Mouse (Mus musculus): ENCODE data around the gene Nrgn. TPM values are rescaled to one million over a fixed set of nuclear protein-coding genes. Genes with fewer than 3 reads are reported as not detected.

Gene Nrgn
- total RNA-seq, 4 experiments from 2014 or later, result 1.0 to 1.8 (median 1.5) TPM

- DNase-seq, result peak; percentile 71
These were observed 25.1 kb downstream of the Nrgn start, which contains the start of gene Esam for GRCm38 (mm10) chr9:37527396-37528224. Esam (plus strand) TSS chr9:37528078.

- no peak for DNase-seq
These were observed 26.0 kb downstream of the Nrgn start for GRCm38 (mm10) chr9:37526443-37527395.

DNA sequence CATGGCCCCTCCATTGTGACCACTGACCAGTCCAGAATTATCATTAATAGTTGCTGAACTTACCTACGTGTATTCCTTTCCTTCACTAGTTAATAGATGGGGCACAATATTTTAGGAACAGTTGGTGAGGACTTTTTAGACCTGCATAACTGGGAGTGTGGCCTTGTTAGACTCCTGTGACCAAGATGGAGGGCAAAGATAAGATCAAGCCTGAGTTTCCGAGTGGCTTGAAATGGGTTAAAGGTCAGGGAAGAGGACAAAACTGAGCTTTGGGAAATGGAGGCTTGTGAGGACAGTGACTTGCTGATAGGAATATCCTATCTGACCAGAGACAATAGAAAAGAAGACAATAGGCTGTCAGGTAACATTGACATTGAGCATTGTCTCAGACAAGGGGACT is 27.2 kb downstream of the Nrgn start:
- DNase-seq, result no peak

DNA sequence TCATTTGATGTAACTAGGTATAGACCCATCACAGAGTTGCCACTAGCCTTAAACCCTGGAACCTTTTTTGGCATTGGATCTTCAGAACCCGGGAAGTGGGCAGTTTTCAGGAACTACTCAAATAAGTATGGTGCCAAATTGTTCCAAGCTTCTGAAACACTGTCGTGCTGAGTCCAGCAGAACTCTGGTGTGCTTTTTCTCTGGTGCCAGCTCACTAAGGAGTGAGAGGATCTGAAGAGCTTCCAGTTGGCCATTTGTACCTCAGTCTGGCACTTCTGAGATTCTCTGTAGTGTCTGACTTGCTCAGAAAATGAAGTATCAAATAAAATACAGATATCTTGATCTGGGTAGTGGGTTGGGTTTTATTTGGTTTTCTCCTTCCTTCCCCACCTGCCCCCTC is 32.7 kb downstream of the Nrgn start:
- no peak for DNase-seq

GRCm38 (mm10) chr9:37518991-37519390 is 33.7 kb downstream of the Nrgn start:
- DNase-seq, result no peak

DNA sequence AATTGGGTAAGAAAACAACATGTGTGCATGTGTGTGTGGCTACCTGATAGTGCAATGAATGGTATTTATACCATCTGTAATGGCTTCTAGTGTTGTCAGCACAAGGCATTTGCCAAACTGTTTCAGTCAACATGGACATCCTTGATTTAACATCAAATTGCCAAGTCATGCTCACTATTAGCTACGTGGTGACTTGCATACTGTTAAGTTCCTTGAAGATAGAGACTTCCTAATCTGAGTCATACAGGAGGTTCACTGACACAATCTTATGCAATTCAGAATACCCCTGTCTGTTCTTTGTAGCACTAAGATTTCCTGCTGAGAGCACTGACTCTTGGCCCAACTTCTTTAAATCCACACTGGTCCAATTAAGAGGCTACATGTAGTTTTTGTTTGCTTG is 35.2 kb downstream of the Nrgn start:
- DNase-seq, result no peak

DNA sequence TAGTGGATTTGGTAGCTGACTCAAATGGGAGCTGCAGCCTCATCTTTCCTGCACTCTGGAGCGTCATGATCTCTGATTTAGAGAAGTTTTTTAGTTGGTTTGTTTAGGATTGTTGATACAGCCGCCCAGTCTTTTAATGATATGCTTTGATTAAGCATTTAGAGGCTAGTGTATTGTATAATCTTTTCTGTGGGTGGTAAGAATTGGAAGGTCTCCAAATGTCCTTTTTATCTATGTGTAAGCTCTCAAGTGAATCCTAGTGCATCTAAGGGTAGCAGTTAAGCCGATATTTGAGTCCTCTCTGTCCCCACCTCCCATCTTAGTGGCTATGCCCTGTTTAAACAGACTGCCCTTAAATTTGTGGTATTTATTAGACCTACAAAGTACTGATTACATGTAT is 38.2 kb downstream of the Nrgn start:
- no peak for DNase-seq

- no peak for DNase-seq
These were observed 40.6 kb downstream of the Nrgn start for GRCm38 (mm10) chr9:37512097-37512496.

DNA sequence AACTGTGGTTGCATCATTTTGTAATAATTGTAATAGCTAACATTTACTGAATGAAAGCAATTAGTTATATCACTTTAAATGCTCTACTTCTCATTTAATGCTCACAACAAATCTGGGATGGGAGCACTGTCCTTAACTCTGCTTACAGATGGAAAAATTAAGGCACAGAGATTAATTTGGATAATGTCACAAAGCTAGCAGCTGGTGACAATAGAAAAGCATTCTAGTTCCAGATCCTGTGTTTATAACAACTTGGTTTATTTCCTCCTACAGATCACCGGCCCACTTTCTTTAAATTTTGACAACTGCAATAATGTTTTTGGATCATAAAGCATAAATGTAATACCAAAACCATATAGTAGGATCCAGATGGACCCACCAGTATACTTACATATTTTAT is 46.7 kb downstream of the Nrgn start:
- no peak for DNase-seq

DNA sequence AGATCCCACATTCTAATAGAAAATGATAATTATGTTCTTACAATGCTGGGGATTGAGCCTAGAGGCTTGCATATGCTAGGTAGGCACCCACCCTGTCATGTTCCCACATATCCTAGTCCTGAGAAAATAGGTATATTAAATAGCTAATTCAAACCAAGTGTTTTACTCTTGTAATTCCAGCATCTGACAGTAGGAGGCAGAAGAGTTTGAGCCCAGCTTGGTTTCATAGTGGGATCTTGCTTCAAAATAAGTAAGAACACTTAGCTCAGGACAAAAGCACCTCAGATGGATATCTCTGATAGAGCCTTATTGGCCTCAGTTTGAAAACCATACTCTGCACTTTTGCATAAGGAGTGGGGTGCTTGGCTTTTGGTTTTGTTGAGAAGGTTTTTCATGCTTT is 48.4 kb downstream of the Nrgn start:
- DNase-seq, result no peak

GRCm38 (mm10) chr9:37501170-37501569 is 51.5 kb downstream of the Nrgn start:
- DNase-seq, result no peak

DNA sequence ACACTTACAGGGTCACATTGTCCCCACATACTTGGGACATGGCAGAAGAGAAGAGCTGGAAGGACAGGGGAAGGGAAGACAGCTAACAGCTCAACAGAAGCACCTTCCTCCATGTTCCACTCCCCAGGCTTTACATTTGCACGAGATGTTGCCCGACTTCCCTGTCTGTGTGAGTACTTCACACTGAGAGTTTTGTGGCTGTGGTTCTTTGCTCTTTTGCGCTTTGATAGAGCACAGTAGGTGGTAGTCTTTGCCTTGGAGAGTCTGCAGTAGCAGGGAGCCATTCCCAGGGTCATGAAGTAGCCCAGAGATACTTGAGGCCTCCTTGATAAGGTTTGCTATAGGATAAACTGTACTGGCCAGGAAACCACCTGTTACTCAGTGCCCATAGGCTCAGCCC is 52.5 kb downstream of the Nrgn start:
- DNase-seq, result no peak

DNA sequence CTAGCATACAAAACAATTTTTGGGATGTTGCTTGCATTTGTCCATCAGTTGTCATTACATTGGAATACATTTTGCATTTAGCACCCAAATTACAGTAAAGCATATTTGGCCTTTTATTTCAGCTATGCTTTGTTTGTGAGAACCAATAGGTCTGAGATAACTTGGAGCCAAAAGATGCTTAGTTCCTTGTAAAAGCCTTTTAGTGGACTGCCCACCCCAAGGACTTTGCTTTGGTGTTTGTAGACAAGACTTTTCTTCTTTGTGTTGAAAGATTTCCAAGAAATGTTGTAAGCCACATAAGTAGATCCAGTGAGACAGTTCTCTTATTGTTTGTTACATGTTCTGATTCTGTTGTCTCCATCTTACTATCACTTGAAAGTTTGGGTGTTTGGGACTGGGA is 56.4 kb downstream of the Nrgn start:
- DNase-seq, result no peak

- no peak for DNase-seq
These were observed 56.9 kb downstream of the Nrgn start for GRCm38 (mm10) chr9:37495761-37496160.

Other genes starting within 250 kb of the Nrgn start
- gene Ccdc15, start 204.5 kb downstream of the Nrgn start, total RNA-seq (2022), result 1 to 10 TPM; 2.8 to 5.3 (median 3.9) TPM
- under 1 TPM in 3 of 4 experiments, not detected in 1; 0.14 to 0.31 (median 0.30) TPM for gene Hepacam, start 185.6 kb downstream of the Nrgn start, total RNA-seq (2022)
- gene Robo4, start 151.0 kb downstream of the Nrgn start, total RNA-seq (2022), result 10 to 100 TPM; 24.3 to 37.8 (median 29.3) TPM
- 1 to 10 TPM; 1.3 to 2.1 (median 1.7) TPM for gene Robo3, start 119.7 kb downstream of the Nrgn start, total RNA-seq (2022)
- 10 to 100 TPM; 17.2 to 33.2 (median 22.6) TPM for gene Msantd2, start 63.6 kb downstream of the Nrgn start, total RNA-seq (2022)
- gene Esam, start 24.8 kb downstream of the Nrgn start, total RNA-seq (2022), result 10 to 100 TPM; 32.9 to 60.4 (median 46.6) TPM
- gene Vsig2, start 13.6 kb downstream of the Nrgn start, total RNA-seq (2022), result 1 to 10 TPM; 3.1 to 7.6 (median 5.4) TPM
- 10 to 100 TPM; 20.8 to 30.8 (median 23.8) TPM for gene Siae, start 2.8 kb upstream of the Nrgn start, total RNA-seq (2022)
- gene Spa17, start 60.8 kb upstream of the Nrgn start, total RNA-seq (2022), result 1 to 10 TPM in 3 of 4 experiments, under 1 TPM in 1; 0.99 to 5.1 (median 3.2) TPM
- 10 to 100 TPM; 75.6 to 84.5 (median 81.8) TPM for gene Tbrg1, start 104.4 kb upstream of the Nrgn start, total RNA-seq (2022)
- gene Panx3, start 116.3 kb upstream of the Nrgn start, total RNA-seq (2022), result under 1 TPM in 2 of 4 experiments, not detected in 2; 0.12 to 0.31 TPM
- not detected for gene Olfr160, start 163.3 kb upstream of the Nrgn start, total RNA-seq (2022)
- gene Olfr874, start 192.2 kb upstream of the Nrgn start, total RNA-seq (2022), result not detected
- not detected for gene Olfr875, start 219.0 kb upstream of the Nrgn start, total RNA-seq (2022)